Mouse (Mus musculus) cortical plate, adult 2 months (tissue): ENCODE measurements around the gene Ngly1. TPM values are rescaled to one million over a fixed set of nuclear protein-coding genes. Genes with fewer than 3 reads are reported as not detected.

ENCODE experiments used
- H3K27ac ChIP-seq: fragments of 200-500 bp; 2 replicates; pipeline ENCODE4 v1.5.1; 2012; ENCODE audit warnings: low read length, control low read depth, inconsistent platforms; ENCODE audit not compliant: insufficient read depth
- H3K4me1 ChIP-seq: fragments of 200-500 bp; 2 replicates; pipeline ENCODE4 v1.6.1; 2011; ENCODE audit warnings: low read length; ENCODE audit not compliant: control insufficient read depth, insufficient read depth
- H3K4me3 ChIP-seq: fragments of 200-500 bp; 2 replicates; pipeline ENCODE4 v1.5.1; 2011; ENCODE audit warnings: mild to moderate bottlenecking, low read length, control low read depth; ENCODE audit not compliant: insufficient read depth
- CTCF ChIP-seq: fragments of 200-500 bp; IDR thresholded peaks from 2 replicates; pipeline ENCODE4 v1.5.1; 2011; ENCODE audit warnings: mild to moderate bottlenecking, control low read depth, low read length; ENCODE audit not compliant: insufficient read depth; ENCODE audit errors: extremely low read depth
- POLR2A ChIP-seq: fragments of 200-500 bp; IDR thresholded peaks from 2 replicates; pipeline ENCODE4 v1.6.1; 2011; ENCODE audit warnings: mild to moderate bottlenecking, low read length, control low read depth; ENCODE audit not compliant: insufficient read depth; ENCODE audit errors: extremely low read depth
- polyA plus RNA-seq: library from polyadenylated mRNA; depleted of rRNA; stranded (reverse); fragments of >200 nt; gene quantifications from 2 replicates; pipeline ENCODE4 v1.2.3, GENCODE M21; 2012

Gene Ngly1
- polyA plus RNA-seq, 1 experiment = 17.5 TPM

- Histone ChIP-seq H3K4me1 (peaks cover 6% of the 10 kb centered on the region; the same call in 1 of the 2 replicates), H3K27ac (no peak overlapping the region), H3K4me3 (no peak overlapping the region)
- TF ChIP-seq POLR2A (no peak), CTCF (no peak)
Measured at GRCm38 (mm10) chr14:16316715-16317114, 67.6 kb downstream of the Ngly1 start.

GRCm38 (mm10) chr14:16319818-16320217 lies 70.7 kb downstream of the Ngly1 start:
- no peak for TF ChIP-seq POLR2A
- no peak for TF ChIP-seq CTCF
- Histone ChIP-seq H3K4me1 (no peaks in the 10 kb centered on the region), H3K27ac (no peak overlapping the region), H3K4me3 (no peak overlapping the region)

GRCm38 (mm10) chr14:16324394-16324793 lies 75.3 kb downstream of the Ngly1 start:
- TF ChIP-seq POLR2A (no peak), CTCF (no peak)
- Histone ChIP-seq H3K27ac (no peak overlapping the region), H3K4me3 (no peak overlapping the region), H3K4me1 (no peaks in the 10 kb centered on the region)

GRCm38 (mm10) chr14:16325208-16325607 lies 76.1 kb downstream of the Ngly1 start:
- Histone ChIP-seq H3K4me3 (no peak overlapping the region), H3K27ac (no peak overlapping the region), H3K4me1 (no peaks in the 10 kb centered on the region)
- TF ChIP-seq CTCF = no peak
- TF ChIP-seq POLR2A = no peak

GRCm38 (mm10) chr14:16328531-16328930 lies 79.5 kb downstream of the Ngly1 start:
- Histone ChIP-seq H3K4me1 (no peaks in the 10 kb centered on the region), H3K27ac (no peak overlapping the region), H3K4me3 (no peak overlapping the region)
- TF ChIP-seq POLR2A = no peak
- no peak for TF ChIP-seq CTCF

GRCm38 (mm10) chr14:16328959-16329480 lies 79.9 kb downstream of the Ngly1 start:
- TF ChIP-seq POLR2A = no peak
- Histone ChIP-seq H3K27ac (no peak overlapping the region), H3K4me3 (no peak overlapping the region), H3K4me1 (no peaks in the 10 kb centered on the region)

GRCm38 (mm10) chr14:16329756-16330155 lies 80.7 kb downstream of the Ngly1 start:
- H3K4me1 ChIP-seq = no peaks in the 10 kb centered on the region
- TF ChIP-seq CTCF (no peak), POLR2A (no peak)
- no peak overlapping the region for H3K27ac ChIP-seq
- no peak overlapping the region for H3K4me3 ChIP-seq

GRCm38 (mm10) chr14:16334260-16334659 lies 85.2 kb downstream of the Ngly1 start:
- no peaks in the 10 kb centered on the region for H3K4me1 ChIP-seq
- H3K27ac ChIP-seq = no peak overlapping the region
- no peak overlapping the region for H3K4me3 ChIP-seq
- TF ChIP-seq POLR2A = no peak
- TF ChIP-seq CTCF = no peak

- no peak for TF ChIP-seq CTCF
- no peak for TF ChIP-seq POLR2A
- Histone ChIP-seq H3K4me3 (no peak overlapping the region), H3K27ac (no peak overlapping the region; the same call in 1 of the 2 replicates), H3K4me1 (no peaks in the 10 kb centered on the region)
Measured at GRCm38 (mm10) chr14:16335835-16336417, 86.8 kb downstream of the Ngly1 start.

- no peak overlapping the region for H3K27ac ChIP-seq
- no peak for TF ChIP-seq CTCF
- no peak for TF ChIP-seq POLR2A
- no peak overlapping the region for H3K4me3 ChIP-seq
- no peaks in the 10 kb centered on the region for H3K4me1 ChIP-seq
Measured at GRCm38 (mm10) chr14:16347505-16347904, 98.4 kb downstream of the Ngly1 start.
